Mouse (Mus musculus) liver, embryonic 11.5 days (tissue): ENCODE measurements around the gene Pgc. TPM values are rescaled to one million over a fixed set of nuclear protein-coding genes. Genes with fewer than 3 reads are reported as not detected.

Experiments
- ATAC-seq: fragments of 200-750 bp; cut with Nextera tagmentation; replicated peaks from 2 replicates; pipeline ENCODE4 v1.8.0; 2017; ENCODE audit warnings: moderate number of reproducible peaks, mild to moderate bottlenecking, moderate TSS enrichment, moderate library complexity; ENCODE audit not compliant: low FRiP score
- DNase-seq: peaks from one replicate; pipeline ENCODE4 v3.0.0-alpha.2; 2017; ENCODE audit warnings: low spot score
- H3K27ac ChIP-seq: fragments of 300-500 bp; sonication (generic); 2 replicates; pipeline ENCODE4 v1.5.1; 2014; ENCODE audit warnings: mild to moderate bottlenecking, low read depth, low read length, control low read depth
- H3K27me3 ChIP-seq: fragments of 300-500 bp; sonication (generic); replicated peaks from 2 replicates; pipeline ENCODE4 v1.6.1; 2014; ENCODE audit warnings: low read length, mixed read lengths; ENCODE audit not compliant: control insufficient read depth, insufficient read depth
- H3K36me3 ChIP-seq: fragments of 300-500 bp; sonication (generic); 2 replicates; pipeline ENCODE4 v1.6.1; 2014; ENCODE audit warnings: mild to moderate bottlenecking, low read length, moderate library complexity, mixed read lengths; ENCODE audit not compliant: control insufficient read depth, insufficient read depth
- H3K4me1 ChIP-seq: fragments of 300-500 bp; sonication (generic); replicated peaks from 2 replicates; pipeline ENCODE4 v1.6.1; 2014; ENCODE audit warnings: low read length, mixed read lengths; ENCODE audit not compliant: control insufficient read depth, insufficient read depth
- H3K4me2 ChIP-seq: fragments of 300-500 bp; sonication (generic); 2 replicates; pipeline ENCODE4 v1.6.1; 2014; ENCODE audit warnings: mild to moderate bottlenecking, control low read depth, moderate library complexity
- H3K4me3 ChIP-seq: fragments of 300-500 bp; sonication (generic); 2 replicates; pipeline ENCODE4 v1.5.1; 2014; ENCODE audit warnings: low read depth, low read length, control low read depth
- H3K9ac ChIP-seq: fragments of 300-500 bp; sonication (generic); 2 replicates; pipeline ENCODE4 v1.6.1; 2014; ENCODE audit warnings: low read depth, low read length, control low read depth
- H3K9me3 ChIP-seq: fragments of 300-500 bp; sonication (generic); 2 replicates; pipeline ENCODE4 v1.6.1; 2016; ENCODE audit warnings: low read length, inconsistent platforms, mixed read lengths; ENCODE audit not compliant: control insufficient read depth
- WGBS: fragments of 180-500 bp; shearing (Covaris S2); extraction: QIAGEN DNeasy Blood & Tissue Kit; methylation state at CpG from one replicate; pipeline ENCODE4 v1.1.7; 2014; 5-methylcytosine and 5-hydroxymethylcytosine counted together
- polyA plus RNA-seq: library from polyadenylated mRNA; unstranded; fragments of >200 nt; fragmentation: Nextera tagmentation; extraction: Ambion mirVana; gene quantifications from 2 replicates; pipeline ENCODE4 v1.2.1, GENCODE M21; 2014

The Pgc gene
- polyA plus RNA-seq, 1 experiment from 2014 or later: not detected

DNA sequence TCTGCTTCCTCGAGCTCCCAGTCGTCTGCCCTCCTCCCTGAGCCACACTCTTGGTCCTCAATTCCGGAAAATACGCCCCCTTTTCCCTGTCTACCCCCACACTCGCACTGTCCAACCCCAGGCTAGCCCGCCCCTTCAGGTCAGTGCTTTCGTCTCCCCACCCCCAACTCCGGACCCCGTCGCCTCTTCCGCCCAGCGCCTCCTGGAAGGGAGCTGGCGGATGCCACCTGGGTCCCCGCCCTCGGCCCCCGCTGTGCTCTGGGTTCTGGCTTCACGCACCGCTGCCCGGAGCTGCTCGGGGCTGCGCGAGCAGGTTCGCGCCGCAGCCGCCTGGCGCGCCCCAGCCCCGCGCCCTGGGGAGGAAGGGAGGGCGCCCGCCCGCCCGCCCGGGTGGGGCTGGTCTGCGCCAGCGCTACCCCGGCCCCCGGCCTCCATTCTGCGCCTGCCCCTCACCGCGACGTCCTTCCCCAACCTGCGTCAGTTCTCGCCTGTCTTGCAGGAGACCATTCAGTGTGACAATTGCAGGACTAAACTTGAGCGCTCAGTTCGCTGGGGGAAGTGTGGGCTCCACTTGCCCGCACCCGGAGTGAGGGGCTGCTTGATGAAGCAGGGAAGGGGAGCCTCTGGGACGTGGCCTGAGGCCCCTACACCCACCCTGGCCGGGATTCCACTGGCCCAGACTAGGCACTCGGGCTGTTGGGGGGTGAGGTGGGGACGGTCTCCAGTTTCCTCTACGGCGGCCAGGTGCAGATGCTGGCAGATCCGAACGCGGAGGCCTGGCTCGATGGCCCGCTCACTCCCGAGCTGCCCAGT is 11.6 kb downstream of the Pgc start:
- H3K9ac ChIP-seq: peak overlapping the region; percentile 79
- ATAC-seq (peak; percentile 34), DNase-seq (peak; percentile 57)
- no peaks in the 10 kb centered on the region for H3K36me3 ChIP-seq
- H3K9me3 ChIP-seq: no peaks in the 10 kb centered on the region
- WGBS: 3% methylated on average over 56 of the region's 61 CpGs
- H3K4me2 ChIP-seq: peak overlapping the region; percentile 99
- peaks cover 5% of the 10 kb centered on the region for H3K27me3 ChIP-seq
- peaks cover 31% of the 10 kb centered on the region for H3K4me1 ChIP-seq
- H3K27ac ChIP-seq: peak overlapping the region; percentile 62
- H3K4me3 ChIP-seq: peak overlapping the region; percentile 81

- peak overlapping the region; percentile 99 for H3K4me2 ChIP-seq
- peaks cover 39% of the 10 kb centered on the region for H3K4me1 ChIP-seq
- no peak for DNase-seq
- peak overlapping the region; percentile 62; the same call in 1 of the 2 replicates for H3K27ac ChIP-seq
- no peaks in the 10 kb centered on the region for H3K36me3 ChIP-seq
- no peaks in the 10 kb centered on the region for H3K9me3 ChIP-seq
- 18% methylated on average over 20 of the region's 20 CpGs for WGBS
- peaks cover 5% of the 10 kb centered on the region for H3K27me3 ChIP-seq
- H3K9ac ChIP-seq: peak overlapping the region; percentile 79
- peak overlapping the region; percentile 81 for H3K4me3 ChIP-seq
- no peak for ATAC-seq
Observed at GRCm38 (mm10) chr17:47738879-47739798, 12.5 kb downstream of the Pgc start.

DNA sequence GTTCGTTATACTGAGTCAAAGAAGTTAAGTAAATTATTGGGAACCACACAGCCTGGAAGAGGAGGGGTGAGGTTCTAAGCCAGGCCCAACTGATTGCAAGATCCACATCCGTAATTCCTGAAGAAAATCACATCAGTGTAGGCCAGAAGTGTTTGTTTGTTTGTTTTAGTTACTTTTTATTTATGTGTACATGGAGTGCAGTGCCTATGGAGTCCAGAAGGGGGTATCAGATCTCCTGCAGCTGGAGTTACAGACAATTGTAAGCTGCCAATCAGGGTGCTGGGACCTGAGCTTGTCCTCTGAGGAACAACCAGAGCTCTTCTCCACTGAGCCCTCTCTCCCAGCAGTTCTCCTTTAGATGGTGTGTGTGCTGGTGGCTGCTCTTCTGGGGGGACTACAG is 13.5 kb downstream of the Pgc start:
- H3K4me2 ChIP-seq: no peak overlapping the region
- H3K36me3 ChIP-seq: no peaks in the 10 kb centered on the region
- H3K27me3 ChIP-seq: peaks cover 5% of the 10 kb centered on the region
- ATAC-seq (no peak), DNase-seq (no peak)
- no peak overlapping the region for H3K9ac ChIP-seq
- no peaks in the 10 kb centered on the region for H3K9me3 ChIP-seq
- WGBS: 74% methylated on average over 2 of the region's 2 CpGs
- H3K4me3 ChIP-seq: no peak overlapping the region
- H3K27ac ChIP-seq: no peak overlapping the region
- H3K4me1 ChIP-seq: peaks cover 40% of the 10 kb centered on the region

GRCm38 (mm10) chr17:47742991-47743734 is 16.5 kb downstream of the Pgc start:
- Histone ChIP-seq H3K4me3 (no peak overlapping the region), H3K4me2 (peak overlapping the region; percentile 57), H3K36me3 (no peaks in the 10 kb centered on the region), H3K9me3 (no peaks in the 10 kb centered on the region), H3K9ac (peak overlapping the region; percentile 30; the same call in 1 of the 2 replicates), H3K27me3 (peaks cover 4% of the 10 kb centered on the region), H3K27ac (peak overlapping the region; percentile 43), H3K4me1 (peaks cover 38% of the 10 kb centered on the region)
- ATAC-seq (peak; percentile 86), DNase-seq (peak; percentile 61)
- 15% methylated on average over 16 of the region's 16 CpGs for WGBS

GRCm38 (mm10) chr17:47744086-47744485 is 17.4 kb downstream of the Pgc start:
- WGBS: 84% methylated on average over 14 of the region's 14 CpGs
- no peak overlapping the region for H3K4me2 ChIP-seq
- H3K4me1 ChIP-seq: peaks cover 35% of the 10 kb centered on the region
- no peaks in the 10 kb centered on the region for H3K9me3 ChIP-seq
- H3K27me3 ChIP-seq: no peaks in the 10 kb centered on the region
- H3K36me3 ChIP-seq: no peaks in the 10 kb centered on the region
- DNase-seq (no peak), ATAC-seq (no peak)
- no peak overlapping the region for H3K4me3 ChIP-seq
- no peak overlapping the region for H3K9ac ChIP-seq
- H3K27ac ChIP-seq: no peak overlapping the region

DNA sequence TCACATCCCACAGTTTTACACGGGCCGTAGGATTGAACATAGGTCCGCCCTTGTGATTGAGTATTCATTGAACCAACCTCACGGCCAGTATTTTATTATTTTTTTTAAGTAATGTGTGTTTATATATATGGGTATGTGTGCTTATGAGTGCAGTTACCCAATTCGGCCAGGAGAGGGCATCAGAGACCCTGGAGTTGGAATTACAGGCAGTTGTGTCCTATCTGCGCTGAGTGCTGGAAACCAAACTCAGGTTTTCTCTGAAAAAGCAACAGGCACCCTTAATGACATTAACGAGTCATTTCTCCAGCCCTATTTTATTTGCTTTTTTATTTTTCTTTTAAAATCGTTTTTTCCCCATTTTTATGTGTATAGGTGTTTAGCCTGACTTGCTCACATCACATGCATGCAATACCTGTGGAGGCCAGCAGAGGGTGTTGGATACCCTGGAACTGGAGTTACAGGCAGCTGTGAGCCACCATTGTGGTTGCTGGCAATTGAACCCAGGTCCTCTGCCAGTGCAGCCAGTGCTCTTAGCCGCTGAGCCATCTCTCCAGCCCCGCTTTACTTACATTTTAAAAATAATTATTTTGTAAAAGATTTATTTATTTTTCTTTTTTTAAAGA is 18.2 kb downstream of the Pgc start:
- peaks cover 36% of the 10 kb centered on the region for H3K4me1 ChIP-seq

GRCm38 (mm10) chr17:47748791-47749553 is 22.3 kb downstream of the Pgc start:
- Histone ChIP-seq H3K27me3 (no peaks in the 10 kb centered on the region), H3K4me2 (no peak overlapping the region), H3K27ac (0 out of 2 replicates have a peak overlapping the region, but pooled peaks have one; percentile 54), H3K4me1 (peaks cover 38% of the 10 kb centered on the region), H3K9ac (no peak overlapping the region), H3K9me3 (no peaks in the 10 kb centered on the region; the same call in 1 of the 2 replicates), H3K36me3 (no peaks in the 10 kb centered on the region), H3K4me3 (no peak overlapping the region)
- ATAC-seq: no peak
- 72% methylated on average over 14 of the region's 14 CpGs for WGBS
- no peak for DNase-seq

More for the DNA sequence above, 18.2 kb downstream of the Pgc start:
- Histone ChIP-seq H3K9me3 (no peaks in the 10 kb centered on the region), H3K27me3 (no peaks in the 10 kb centered on the region), H3K4me2 (no peak overlapping the region), H3K4me3 (no peak overlapping the region), H3K9ac (no peak overlapping the region), H3K36me3 (no peaks in the 10 kb centered on the region), H3K27ac (no peak overlapping the region)
- ATAC-seq: no peak
- 83% methylated on average over 10 of the region's 10 CpGs for WGBS
- no peak for DNase-seq
